Mouse (Mus musculus): ENCODE results near the gene Ppard.

Gene Ppard

DNA sequence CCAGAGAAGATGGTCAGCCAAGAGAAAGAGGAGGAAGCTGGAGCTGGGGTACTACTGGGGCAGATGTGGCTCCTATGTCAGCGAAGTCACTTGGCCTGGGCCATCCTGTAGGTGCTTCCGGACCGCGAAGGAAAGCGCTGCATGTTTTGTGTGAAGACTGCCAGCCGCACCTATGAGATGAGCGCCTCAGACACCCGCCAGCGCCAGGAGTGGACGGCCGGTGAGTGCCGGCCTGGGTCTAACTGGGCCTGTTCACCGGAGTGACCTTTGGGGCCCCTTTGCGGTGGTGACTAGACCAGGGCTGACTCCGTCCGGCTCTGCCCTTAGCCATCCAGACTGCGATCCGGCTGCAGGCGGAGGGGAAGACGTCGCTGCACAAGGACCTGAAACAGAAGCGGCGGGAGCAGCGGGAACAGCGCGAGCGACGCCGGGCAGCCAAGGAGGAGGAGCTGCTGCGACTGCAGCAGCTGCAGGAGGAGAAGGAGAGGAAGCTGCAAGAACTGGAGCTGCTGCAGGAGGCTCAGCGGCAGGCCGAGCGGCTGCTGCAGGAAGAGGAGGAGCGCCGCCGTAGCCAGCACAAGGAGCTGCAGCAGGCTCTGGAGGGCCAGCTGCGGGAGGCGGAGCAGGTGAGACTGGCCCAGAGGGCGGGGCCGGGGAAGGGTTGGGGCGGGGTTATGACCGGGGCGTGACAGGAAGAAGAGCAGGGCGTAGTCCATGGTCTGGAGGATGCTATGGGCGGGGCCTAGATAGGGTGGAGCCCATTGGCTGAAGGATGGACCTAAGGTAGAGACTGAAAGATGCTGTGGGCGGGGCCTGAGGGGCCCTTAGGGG is 8.7 kb upstream of the Ppard start:
- peak; percentile 94 for DNase-seq (ENCODE audit: low read depth, low spot score)

DNA sequence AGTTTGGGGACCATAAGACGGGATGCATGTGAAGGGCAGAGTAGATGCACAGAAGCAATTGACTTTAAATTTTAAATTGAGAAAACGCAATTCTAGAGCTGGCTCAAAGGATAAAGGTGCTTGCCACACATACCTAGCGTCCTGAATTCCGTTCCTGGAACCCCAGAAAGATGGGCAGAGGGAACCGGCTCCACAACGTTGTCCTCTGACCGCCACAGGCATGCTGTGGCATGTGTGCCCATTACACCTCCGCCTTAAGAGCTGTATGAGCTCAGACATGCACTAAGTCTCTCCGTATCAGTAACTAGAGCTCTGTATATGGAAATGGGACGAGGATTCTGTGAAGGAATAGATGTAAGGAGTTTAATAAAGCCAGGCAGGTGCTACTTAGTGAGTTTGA is 7.9 kb upstream of the Ppard start:
- DNase-seq (ENCODE audit: low read depth, low spot score), result no peak

DNA sequence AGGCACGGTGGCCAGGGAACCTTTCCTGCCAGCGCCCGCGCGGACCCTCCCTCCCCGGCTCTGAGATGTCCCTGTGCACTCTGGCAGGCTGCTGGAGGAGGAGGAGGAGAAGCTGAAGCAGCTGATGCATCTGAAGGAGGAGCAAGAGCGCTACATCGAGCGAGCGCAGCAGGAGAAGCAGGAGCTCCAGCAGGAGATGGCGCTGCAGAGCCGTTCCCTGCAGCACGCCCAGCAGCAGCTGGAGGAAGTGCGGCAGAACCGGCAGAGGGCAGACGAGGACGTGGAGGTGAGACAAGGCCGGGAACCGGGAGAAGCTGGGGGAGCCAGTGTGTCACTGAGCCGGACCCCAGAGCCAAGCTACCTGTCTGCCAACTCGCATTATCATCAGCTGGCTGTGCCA is 6.5 kb upstream of the Ppard start:
- peak; percentile 94 for DNase-seq (ENCODE audit: low read depth, low spot score)

DNA sequence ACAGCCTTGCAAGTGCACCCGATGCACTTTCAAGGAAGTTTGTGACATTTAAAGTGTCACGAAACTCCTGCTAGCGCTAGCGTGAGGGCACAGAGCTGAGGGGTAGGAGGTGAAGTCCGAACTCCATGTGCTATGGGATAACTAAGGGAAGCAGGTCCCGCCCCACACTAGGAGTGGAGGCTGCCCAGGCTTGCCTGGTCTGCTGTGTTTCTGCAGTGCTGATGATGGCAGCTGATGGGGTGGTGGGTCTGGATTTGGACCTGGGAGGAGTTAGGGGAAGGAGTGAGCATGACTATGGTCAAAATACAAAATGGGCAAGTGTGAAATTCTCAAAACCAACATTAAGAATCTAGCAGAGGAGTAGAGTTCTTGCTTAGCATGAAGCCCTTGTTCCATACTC is 2.0 kb upstream of the Ppard start:
- no peak for DNase-seq (ENCODE audit: low read depth, low spot score)

DNA sequence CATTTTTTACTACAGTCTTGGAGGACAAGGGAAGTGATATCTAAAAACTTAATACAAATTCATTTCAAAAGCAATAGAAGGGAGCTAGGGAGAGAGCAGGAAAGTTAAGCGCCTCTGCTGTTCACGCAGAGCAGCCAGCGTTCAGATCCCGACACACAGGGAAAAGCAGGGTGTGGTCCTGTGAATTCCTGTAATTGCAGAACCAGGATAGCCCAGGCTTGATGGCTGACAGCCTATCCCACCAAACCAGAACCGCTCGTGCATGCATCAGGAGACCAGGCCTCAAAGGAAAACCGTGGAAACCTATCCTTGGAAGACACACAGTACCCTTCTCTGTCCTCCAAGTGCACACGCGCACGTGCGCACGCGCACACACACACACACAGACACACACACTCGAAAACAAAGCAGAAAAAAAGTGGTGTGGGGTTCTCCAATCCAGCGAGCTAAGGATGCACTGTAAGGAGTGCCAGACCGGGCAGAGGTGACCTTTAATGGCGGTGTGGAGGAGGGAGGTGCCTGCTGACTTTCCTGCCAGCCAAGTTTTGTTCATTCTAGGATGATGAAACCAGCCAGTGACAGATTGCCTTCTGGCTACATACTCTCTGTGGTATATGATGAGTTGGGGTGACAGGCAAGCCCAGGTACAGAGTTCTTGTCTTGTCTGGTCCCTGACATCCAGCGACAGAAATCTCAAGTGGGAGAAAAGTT is 1.3 kb upstream of the Ppard start:
- DNase-seq (ENCODE audit: low read depth, low spot score), result no peak

DNA sequence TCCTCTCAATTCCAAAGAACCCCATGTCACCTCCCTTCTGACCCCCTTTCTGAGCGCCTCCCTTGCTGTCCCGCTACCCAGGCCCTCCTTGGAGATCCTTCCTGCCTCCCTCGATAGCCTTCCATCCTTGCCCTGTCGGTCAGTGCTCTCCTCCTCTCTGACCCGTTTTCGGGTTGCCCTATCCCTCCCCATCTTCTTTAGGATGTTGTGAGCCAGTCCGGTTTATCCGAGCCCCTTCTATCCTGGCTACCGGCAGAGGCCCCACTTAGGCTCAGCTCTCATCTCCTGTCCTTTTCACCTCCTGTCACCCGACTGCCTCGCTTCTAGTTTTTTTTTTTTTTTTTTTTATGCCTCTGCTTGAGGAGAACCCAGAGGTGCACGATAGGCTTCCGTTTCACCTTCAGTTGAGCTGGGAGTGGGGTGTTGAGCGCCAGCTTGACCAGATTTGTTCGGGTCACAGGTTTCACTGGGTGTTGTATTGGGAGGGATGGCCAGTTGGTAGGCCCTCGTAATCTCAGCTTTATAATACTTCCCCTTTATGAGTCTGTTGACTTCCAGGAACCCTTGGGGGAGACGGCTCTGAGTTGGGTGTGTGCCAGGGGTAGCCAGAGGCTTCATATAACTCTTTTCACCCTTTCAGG is 711 bp downstream of the Ppard start:
- peak; percentile 54 for DNase-seq (ENCODE audit: low read depth, low spot score)

DNA sequence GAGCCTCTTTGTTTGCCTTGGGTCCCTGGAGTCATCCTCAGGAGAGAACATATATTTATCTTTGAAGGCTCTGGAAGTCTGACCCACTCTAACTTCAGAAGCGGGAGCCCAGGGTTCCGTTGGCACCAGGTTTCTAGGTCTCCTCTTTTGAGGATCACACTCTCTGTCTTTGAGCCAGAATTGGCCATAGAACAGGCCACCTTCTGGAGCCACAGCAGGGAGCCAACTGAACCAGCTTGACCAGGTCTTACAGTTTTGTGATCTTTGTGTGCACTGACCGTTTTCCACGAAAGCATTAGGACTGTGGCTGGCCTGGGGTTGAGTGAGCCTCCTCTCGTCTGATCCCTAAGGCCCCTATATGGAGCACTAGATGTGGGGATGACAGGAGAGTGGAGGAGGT is 2.1 kb downstream of the Ppard start:
- no peak for DNase-seq (ENCODE audit: low read depth, low spot score)

DNA sequence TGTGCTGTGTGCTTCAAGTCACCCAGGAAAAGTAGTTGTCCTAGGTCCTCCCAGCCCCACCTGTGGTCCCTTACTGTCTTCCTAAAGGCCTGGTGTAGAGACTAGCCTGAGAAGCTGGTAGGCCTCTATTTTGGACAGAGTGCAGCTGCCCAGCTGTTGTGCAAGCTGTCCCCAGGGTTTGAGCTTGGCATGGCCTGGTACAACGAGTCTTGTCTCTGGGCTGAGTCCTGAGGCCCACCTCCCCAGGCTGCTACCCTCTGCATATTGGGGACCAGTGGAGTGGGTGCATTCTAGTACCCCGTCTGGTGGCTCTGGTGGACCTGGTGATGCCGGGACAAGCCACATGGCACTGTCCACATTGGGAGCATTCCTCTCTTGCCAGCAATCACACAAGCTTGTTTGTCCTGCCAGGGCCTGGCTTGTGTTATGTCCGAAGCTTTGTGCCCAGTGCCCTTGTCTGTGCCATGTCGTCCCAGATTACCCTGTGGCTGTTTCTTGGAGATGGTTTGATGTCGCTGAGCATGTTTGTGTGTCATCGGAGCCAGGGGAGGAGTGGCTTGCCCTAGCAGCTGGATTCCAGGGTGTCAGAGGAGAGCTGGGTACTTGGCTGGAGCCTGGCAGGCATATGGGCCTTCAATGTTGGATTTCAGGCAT is 3.6 kb downstream of the Ppard start:
- no peak for DNase-seq (ENCODE audit: low read depth, low spot score)

DNA sequence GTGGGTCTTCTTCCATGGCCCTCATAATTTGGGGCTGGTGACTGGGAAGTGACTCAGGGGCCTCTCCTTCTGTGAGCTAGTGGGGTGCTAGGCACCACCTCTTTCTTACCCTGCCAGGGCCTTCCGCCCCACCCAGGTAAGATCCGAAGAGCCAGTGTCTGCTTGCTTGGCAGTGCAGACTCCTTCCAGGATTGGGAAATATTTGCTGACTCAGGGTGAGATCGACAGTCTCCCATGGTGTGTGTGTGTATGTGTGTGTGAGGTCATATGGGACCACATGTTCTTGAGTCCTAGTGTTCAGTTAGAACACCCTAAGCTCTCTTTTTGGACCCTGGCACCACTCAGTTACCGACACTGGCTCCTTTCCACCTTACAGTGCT is 4.1 kb downstream of the Ppard start:
- no peak for DNase-seq (ENCODE audit: low read depth, low spot score)

DNA sequence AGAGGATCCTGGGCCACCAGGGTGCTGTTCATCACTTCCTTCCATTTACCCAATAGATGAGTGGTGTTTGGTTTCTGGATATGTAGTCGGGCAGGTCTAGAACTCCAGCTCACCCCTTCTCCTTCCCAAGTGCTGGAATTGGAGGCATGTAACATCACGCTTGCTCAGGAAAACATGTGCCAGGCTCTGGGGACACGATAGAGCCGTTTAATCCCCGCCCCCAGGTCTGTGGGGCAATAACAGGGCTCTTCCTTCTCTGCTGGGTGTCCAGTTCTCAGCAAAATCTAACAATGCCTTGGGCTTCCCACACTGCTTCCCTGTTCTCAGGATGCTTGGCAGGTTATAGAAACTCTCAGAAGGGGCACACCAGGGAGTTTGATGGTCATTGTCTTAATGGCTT is 4.9 kb downstream of the Ppard start:
- DNase-seq (ENCODE audit: low read depth, low spot score), result no peak

DNA sequence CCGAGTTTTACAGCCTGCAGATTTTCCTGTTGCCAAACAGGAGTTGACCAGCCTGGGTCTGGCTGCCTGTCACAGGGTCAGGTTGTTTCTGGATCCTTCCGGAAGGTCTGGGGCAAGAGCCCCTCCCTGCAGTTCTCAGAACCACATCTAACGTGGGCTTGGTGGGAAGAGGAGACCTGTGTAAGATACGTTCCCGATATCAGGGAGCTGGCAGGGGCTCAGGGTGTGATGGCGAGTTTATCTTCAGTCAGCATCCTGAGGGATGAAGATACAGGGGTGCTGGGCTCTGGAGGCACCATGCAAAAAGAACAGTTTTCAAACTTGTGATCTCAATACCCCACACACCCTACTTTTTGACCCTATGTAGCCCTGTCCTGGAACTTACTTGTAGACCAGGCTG is 5.4 kb downstream of the Ppard start:
- DNase-seq (ENCODE audit: low read depth, low spot score), result no peak

DNA sequence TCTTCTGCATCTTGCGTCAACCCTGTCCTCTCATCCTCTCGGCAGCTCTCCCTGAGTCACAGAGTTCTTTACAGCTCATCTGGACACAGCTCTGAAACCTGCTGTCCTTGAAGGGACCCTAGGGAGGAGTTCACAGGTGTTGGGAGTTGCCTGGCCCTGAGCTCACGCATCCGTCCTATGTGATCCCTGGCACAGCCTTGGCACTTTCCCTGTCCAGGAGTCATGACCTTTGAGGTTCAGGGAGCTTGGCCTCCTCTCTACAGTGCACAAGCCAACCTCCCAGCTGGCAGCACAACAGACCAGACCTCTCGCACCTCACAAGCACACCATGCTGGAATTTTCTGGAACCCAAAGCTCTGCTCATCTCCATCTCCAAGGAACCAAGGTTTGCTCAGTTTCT is 8.3 kb downstream of the Ppard start:
- DNase-seq (ENCODE audit: low read depth, low spot score), result no peak

DNA sequence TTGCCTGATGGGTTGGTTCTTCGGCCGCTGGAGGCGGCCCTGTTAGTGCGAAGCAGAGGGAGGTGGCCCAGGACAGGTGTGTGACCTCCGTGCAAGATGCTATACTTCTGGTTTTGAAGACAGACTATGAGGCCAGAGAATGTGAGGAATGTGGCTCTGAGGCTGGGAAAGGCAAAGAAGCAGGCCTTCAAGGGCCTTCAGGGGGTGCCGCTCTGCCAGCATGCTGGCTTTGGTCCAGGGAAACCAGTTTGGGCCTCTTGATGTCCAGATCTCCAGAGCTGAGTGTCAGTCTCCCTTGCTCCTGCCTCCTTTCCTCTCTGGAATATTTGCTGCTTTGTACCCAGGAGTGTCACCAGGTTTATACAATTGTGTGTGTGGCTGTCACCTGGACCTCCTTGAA is 9.8 kb downstream of the Ppard start:
- no peak for DNase-seq (ENCODE audit: low read depth, low spot score)

DNA sequence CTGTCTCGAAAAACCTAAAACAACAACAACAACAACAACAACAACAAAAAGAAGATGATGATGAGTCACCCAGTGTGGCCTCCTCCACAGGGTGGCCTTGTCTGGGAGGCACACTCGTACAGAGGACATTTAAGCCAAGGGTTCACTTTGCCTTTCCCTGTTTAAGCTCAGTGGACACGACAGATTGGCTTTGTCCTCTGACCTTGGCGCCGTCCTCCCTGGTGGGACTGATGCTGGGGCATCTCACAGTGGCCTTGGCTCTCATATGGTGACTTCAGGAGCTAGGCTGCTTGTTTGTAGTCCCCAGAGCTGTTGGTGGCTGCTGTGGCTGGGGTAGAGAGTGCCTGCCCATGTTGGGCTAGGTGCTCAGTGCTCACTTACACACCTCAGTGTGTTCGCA is 11.7 kb downstream of the Ppard start:
- no peak for DNase-seq (ENCODE audit: low read depth, low spot score)

DNA sequence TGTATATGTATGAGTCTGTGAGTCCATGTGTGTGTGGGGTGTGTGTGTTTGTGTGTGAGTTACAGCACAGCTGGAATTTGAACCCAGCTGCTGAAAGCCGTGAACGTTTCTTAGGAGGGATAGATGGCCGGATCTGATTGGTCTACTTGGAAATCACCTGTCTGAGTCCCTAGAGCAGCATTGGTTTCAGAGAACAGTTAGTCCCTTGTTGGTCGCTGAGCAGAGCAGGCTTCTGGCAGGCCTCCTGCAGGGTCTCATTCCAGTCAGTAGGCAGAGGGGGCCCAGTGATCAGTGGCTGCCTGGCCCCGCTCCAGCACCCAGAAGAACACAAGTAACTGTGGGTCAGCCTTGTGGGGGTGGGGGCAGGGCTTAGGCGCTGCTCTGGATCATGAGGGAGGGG is 12.2 kb downstream of the Ppard start:
- no peak for DNase-seq (ENCODE audit: low read depth, low spot score)

DNA sequence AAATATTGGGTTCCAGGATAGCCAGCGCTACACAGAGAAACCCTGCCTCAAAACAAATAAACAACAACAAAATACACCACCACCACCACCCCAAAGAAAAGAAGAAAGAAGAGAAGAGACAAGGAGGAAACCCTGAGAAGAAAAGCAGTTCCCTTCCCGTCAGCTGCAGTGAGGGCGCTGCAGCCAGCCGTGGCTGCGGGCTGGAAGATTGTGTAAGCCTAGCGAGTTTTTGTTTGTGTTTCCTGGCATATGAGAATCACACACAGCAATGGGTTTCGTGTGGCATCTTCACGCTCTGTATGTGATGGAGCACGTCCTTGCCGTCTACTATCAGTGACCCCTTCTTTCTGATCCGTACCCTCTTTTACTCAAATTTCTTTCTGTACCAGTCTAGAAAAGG is 14.1 kb downstream of the Ppard start:
- no peak for DNase-seq (ENCODE audit: low read depth, low spot score)

DNA sequence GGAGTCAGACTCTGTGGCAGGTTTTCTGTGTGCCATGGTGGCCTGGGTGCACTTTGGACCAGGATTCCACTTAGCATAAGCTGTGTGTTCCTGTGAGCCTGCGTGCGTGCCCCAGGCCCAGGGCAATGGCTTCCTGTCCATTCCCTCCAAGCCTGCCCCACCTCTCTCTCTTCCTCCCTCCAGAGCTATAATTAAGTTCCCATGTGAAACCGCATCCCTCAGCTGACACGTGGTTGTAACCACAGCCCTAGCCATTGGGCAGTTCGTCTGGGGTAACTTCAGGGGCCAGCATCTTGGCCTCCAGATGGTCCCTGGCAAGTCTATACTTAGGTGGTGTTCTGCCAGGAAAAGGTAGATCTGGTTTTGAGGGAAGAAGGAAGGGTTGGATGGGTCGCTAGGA is 15.1 kb downstream of the Ppard start:
- DNase-seq (ENCODE audit: low read depth, low spot score), result no peak

DNA sequence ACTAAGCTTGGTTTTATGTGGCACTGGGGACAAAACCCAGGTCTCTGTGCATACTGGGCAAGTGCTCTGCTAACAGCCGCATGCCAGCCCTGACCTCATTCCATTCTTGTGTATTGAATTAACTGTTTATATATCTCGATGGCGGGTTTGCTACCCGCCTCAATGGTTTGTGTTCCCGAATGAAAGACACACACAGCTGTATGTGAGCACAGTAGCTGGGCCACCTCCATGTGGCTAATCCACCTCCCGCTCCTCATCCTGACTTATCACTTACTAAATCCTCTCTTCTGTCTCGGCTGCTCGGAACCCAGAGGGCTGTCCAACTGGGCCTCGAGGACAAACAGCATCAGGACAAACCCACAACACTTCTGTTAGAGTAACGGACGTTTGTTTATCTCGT is 16.6 kb downstream of the Ppard start:
- no peak for DNase-seq (ENCODE audit: low read depth, low spot score)

DNA sequence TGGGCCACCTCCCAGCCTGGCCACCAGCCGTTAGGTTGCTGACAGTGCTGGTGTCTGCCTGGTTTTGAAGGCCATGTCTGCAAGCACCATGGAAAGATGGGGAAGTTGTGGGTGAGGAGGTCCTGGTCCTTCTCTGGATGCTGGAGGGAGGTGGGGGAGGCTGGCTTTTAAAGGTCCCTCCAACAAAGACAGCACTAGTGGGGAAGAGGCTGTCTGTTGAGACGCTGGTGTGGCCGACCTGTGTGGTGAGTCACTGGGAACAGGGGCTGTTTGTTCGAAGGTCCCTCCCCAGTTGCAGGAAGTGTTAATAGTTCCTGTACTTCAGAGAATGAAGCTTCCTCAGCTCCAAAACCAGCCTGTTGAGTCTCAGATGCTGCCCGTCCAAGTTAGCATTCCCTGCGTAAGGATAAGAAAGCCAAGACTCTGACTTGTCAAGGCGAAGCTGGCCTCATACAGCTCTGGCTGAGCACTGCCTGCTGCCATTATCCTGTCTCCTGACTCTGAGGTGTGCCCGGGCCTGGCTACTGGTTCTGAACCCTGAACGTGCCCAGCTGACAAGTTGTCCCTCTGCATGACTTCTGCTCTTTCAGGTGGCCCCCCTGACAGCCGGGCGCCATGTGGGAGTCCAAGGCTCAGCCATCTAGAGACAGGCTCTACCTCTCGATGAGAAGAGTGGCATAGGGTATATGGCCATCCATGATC is 19.2 kb downstream of the Ppard start:
- no peak for DNase-seq (ENCODE audit: low read depth, low spot score)

DNA sequence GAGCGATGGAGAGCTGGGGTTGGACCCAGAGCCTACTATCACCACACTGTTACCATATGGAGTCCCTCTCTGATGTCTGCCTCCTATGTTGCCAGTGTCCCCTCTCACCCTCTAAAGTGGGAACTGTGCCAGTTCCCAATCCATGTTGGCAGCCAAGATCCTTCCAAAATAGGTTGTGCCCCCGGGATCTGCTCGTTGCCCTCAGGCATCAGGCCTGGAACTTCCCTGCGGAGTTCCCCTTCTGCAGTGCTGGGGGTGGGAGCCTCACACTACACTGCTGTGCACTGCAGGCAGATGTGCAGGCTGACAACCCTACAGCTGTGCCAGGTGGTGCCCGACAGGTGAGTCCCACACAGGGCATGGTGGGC is 19.8 kb downstream of the Ppard start:
- DNase-seq (ENCODE audit: low read depth, low spot score), result no peak

DNA sequence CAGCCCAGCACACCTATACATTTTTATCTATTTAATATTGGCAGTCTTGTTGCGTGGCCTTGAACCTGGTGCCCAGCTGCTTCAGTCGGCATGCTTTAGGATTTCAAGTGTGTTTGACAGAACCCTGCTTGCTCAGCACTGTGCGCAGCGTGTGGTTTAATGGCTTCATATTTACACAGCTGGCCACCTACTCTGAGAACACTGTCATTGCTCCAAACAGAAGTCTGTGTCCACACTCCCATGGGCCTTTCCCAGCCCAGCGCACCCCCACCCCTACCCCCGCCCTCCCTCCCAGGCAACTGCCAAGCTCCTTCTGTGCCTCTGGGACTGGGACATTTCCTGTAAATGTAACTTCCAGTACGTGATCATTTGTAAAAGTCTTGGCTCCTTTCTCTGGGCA is 20.7 kb downstream of the Ppard start:
- DNase-seq (ENCODE audit: low read depth, low spot score), result no peak

DNA sequence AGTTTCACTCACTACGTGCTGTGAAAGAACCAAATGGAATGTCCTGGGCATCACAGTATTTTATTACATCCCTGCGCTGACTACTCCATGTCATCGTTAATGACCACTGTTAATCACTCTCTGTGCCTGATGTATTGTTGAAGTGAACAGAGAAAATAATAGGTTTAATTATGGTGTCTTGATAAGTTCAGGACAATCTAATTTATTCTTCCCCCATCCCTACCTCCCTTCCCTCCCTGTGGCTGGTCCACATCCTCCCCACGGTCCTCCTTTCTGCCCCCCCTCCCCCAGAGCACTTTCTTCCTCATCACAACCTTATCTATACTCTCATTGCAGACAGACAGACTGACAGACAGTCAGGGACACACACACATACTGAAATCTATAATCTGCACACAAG is 22.3 kb downstream of the Ppard start:
- no peak for DNase-seq (ENCODE audit: low read depth, low spot score)
